Mouse (Mus musculus) testis, adult 2 months (tissue): ENCODE measurements around the gene Med12l. TPM values are rescaled to one million over a fixed set of nuclear protein-coding genes. Genes with fewer than 3 reads are reported as not detected.

Experiments used
- H3K27ac ChIP-seq: fragments of 200-500 bp; 2 replicates; pipeline ENCODE4 v1.5.1; 2012; ENCODE audit warnings: low read depth, low read length; ENCODE audit not compliant: control insufficient read depth, insufficient read depth
- H3K27me3 ChIP-seq: fragments of 200-500 bp; 2 replicates; pipeline ENCODE4 v1.6.1; 2012; ENCODE audit warnings: mild to moderate bottlenecking, low read length, moderate library complexity; ENCODE audit not compliant: control insufficient read depth, insufficient read depth
- H3K36me3 ChIP-seq: fragments of 200-500 bp; 2 replicates; pipeline ENCODE4 v1.6.1; 2012; ENCODE audit warnings: mild to moderate bottlenecking, low read length; ENCODE audit not compliant: control insufficient read depth, insufficient read depth
- H3K4me1 ChIP-seq: fragments of 200-500 bp; 2 replicates; pipeline ENCODE4 v1.6.1; 2012; ENCODE audit warnings: low read length; ENCODE audit not compliant: control insufficient read depth, insufficient read depth
- H3K4me3 ChIP-seq: fragments of 200-500 bp; 2 replicates; pipeline ENCODE4 v1.5.1; 2012; ENCODE audit warnings: low read depth, mild to moderate bottlenecking, low read length, moderate library complexity, mixed read lengths; ENCODE audit not compliant: control insufficient read depth
- CTCF ChIP-seq: fragments of 200-500 bp; IDR thresholded peaks from 2 replicates; pipeline ENCODE4 v1.5.1; 2012; ENCODE audit warnings: low read depth, mild to moderate bottlenecking, inconsistent platforms, low read length, moderate library complexity; ENCODE audit not compliant: control insufficient read depth, insufficient read depth, insufficient replicate concordance
- POLR2A ChIP-seq: fragments of 200-500 bp; IDR thresholded peaks from 2 replicates; pipeline ENCODE4 v1.6.1; 2012; ENCODE audit warnings: low read depth, mild to moderate bottlenecking, inconsistent platforms, low read length, moderate library complexity; ENCODE audit not compliant: control insufficient read depth
- polyA plus RNA-seq: library from polyadenylated mRNA; depleted of rRNA; stranded (reverse); fragments of >200 nt; gene quantifications from 2 replicates; pipeline ENCODE4 v1.2.3, GENCODE M21; 2012

The Med12l gene
- polyA plus RNA-seq, 1 experiment: 4.6 TPM

GRCm38 (mm10) chr3:59227696-59228095, 222.1 kb downstream of the Med12l start:
- no peak overlapping the region for H3K4me3 ChIP-seq
- H3K4me1 ChIP-seq: no peaks in the 10 kb centered on the region
- H3K36me3 ChIP-seq: no peaks in the 10 kb centered on the region
- H3K27ac ChIP-seq: no peak overlapping the region
- H3K27me3 ChIP-seq: no peaks in the 10 kb centered on the region
- no peak for TF ChIP-seq POLR2A

GRCm38 (mm10) chr3:59228730-59229551, 223.3 kb downstream of the Med12l start:
- Histone ChIP-seq H3K27me3 (no peaks in the 10 kb centered on the region), H3K27ac (peak overlapping the region; percentile 64)

GRCm38 (mm10) chr3:59230912-59231311, 225.3 kb downstream of the Med12l start:
- Histone ChIP-seq H3K27me3 (no peaks in the 10 kb centered on the region), H3K4me3 (no peak overlapping the region), H3K4me1 (no peaks in the 10 kb centered on the region), H3K27ac (no peak overlapping the region), H3K36me3 (no peaks in the 10 kb centered on the region)
- TF ChIP-seq CTCF (no peak), POLR2A (no peak)

More at GRCm38 (mm10) chr3:59228730-59229551, 223.3 kb downstream of the Med12l start:
- no peak overlapping the region for H3K4me3 ChIP-seq
- H3K4me1 ChIP-seq: no peaks in the 10 kb centered on the region
- H3K36me3 ChIP-seq: no peaks in the 10 kb centered on the region
- TF ChIP-seq POLR2A (no peak), CTCF (no peak)

GRCm38 (mm10) chr3:59234878-59235277, 229.3 kb downstream of the Med12l start:
- Histone ChIP-seq H3K4me3 (no peak overlapping the region), H3K27ac (no peak overlapping the region), H3K4me1 (no peaks in the 10 kb centered on the region), H3K36me3 (no peaks in the 10 kb centered on the region), H3K27me3 (no peaks in the 10 kb centered on the region)
- TF ChIP-seq POLR2A: no peak

GRCm38 (mm10) chr3:59243384-59243783, 237.8 kb downstream of the Med12l start:
- no peaks in the 10 kb centered on the region for H3K27me3 ChIP-seq
- no peak overlapping the region for H3K4me3 ChIP-seq
- no peaks in the 10 kb centered on the region for H3K4me1 ChIP-seq
- H3K36me3 ChIP-seq: no peaks in the 10 kb centered on the region
- TF ChIP-seq POLR2A (no peak), CTCF (no peak)
- H3K27ac ChIP-seq: no peak overlapping the region

GRCm38 (mm10) chr3:59248031-59248430, 242.4 kb downstream of the Med12l start:
- H3K4me3 ChIP-seq: no peak overlapping the region
- H3K27ac ChIP-seq: no peak overlapping the region
- H3K36me3 ChIP-seq: no peaks in the 10 kb centered on the region
- H3K27me3 ChIP-seq: no peaks in the 10 kb centered on the region
- no peaks in the 10 kb centered on the region for H3K4me1 ChIP-seq
- no peak for TF ChIP-seq POLR2A
- TF ChIP-seq CTCF: no peak

GRCm38 (mm10) chr3:59250454-59250853, 244.8 kb downstream of the Med12l start:
- TF ChIP-seq POLR2A (no peak), CTCF (no peak)
- Histone ChIP-seq H3K4me3 (no peak overlapping the region), H3K27ac (no peak overlapping the region), H3K27me3 (no peaks in the 10 kb centered on the region), H3K4me1 (no peaks in the 10 kb centered on the region), H3K36me3 (no peaks in the 10 kb centered on the region)
